Mouse (Mus musculus) layer of hippocampus, postnatal 36 days (tissue): ENCODE results near the gene Lyplal1. TPM values are rescaled to one million over a fixed set of nuclear protein-coding genes. Genes with fewer than 3 reads are reported as not detected.

Experiments used
- DNase-seq, 2 experiments: peaks; one replicate each; pipeline ENCODE4 v3.0.0; 2022
- total RNA-seq, 2 experiments: library from RNA; stranded (reverse); gene quantifications; 2 replicates each; pipeline ENCODE4 v1.2.3; 2021

Lyplal1 gene
- total RNA-seq = 10 to 100 TPM in 1 of 2 experiments, 1 to 10 TPM in 1; 8.4 to 12.9 TPM

DNA sequence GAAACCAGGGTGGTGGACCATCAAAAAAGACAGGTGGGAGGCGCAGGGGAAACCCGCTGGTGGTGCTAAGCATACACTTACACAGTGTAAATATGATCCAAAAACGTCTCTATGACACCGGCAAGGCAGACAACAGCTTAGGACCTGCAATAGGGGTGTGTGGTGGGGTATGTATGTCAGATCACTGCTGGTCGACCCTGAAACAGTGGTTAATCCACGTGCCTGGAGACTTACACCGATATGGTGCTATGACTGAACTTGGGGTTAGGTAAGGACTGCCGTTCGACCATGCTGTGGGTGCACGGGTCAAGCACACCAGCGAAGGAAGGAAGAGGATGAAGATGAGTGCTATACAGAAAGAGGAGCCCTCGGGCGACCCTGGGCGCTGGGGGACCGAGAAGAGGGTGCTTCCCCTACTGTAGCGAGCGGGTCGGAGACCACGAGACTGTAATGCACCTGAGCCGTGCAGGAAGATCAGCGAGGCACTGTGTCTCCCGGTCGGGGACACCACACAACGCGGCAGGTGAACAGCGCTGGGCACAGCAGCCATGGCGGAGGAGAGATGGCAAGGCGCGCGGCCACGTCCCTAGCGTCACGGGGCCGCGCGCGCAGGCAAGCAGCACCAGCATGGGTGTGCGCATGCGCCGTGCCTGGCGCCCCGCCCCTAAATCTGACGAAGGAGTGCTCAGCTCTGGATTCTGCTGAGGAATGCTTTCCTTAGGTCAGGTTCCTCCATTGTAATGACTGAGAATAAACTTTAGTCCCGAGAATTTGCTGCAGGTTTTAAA lies at the start of gene Lyplal1:
TSS of gene Lyplal1 (minus strand) at position 610 of the 788 bp plus-strand sequence.
- DNase-seq = peak; percentile 92 to 93

DNA sequence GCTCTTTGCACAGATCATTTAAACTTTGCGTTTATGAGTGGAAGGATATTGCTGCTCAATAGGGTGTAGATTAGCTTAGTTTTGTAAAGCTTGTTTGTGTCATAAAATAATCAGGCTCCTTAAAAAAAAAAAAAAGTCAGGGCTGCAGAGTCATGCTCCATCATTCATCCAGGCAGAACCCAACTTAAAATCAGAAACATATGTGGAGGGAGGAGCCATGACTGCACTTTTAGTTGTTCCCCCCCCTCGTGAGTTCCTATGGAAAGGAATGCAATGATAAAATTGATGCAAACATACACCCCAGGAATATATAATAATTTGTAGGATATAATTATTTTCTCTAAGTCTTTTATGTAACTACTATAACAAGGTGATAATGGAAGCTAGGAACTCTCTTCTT lies 46.5 kb upstream of the Lyplal1 start:
- no peak for DNase-seq

GRCm38 (mm10) chr1:186163206-186163605 lies 46.1 kb upstream of the Lyplal1 start:
- DNase-seq = no peak

DNA sequence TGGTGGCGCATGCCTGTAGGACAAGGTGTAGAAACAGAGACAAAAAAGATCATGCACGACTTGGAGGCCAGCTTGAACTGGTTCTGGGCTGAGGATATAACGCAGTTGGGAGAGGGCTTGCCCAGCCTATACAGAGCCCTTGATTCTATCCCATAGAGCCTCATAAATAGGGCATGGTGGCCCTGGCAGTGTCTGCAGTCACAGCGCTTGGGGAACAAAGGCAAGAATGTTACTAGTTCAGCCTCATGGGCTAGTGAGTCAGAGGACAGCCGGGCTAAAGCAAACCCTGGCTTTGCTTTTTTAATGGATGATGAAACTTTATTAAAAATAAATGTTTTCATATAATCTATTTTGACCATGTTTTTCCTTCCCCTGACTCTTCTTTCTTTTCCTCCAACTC lies 33.3 kb upstream of the Lyplal1 start:
- no peak for DNase-seq

DNA sequence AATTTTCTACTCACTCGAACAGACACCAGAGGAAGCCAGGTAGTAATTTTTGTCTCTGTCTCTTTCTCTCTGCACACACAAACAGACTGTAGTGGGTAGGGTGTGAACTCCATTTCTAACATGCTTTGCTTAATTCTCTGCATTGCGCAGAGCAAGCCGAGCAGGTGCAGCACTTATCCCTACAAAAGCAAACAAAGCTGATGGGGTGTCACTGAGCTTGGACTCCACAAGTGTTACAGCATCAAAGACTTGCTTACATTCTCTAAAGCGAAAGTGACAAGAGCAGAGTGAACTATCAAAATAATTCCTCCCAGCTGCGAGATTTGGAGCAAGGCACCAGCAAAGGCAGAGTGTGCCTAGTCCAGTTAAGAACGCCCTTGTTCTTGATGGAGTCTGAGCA lies 28.3 kb upstream of the Lyplal1 start:
- DNase-seq = no peak

- no peak for DNase-seq
Observed at GRCm38 (mm10) chr1:186140191-186140590, 23.1 kb upstream of the Lyplal1 start.

GRCm38 (mm10) chr1:186137873-186138272 lies 20.8 kb upstream of the Lyplal1 start:
- peak; percentile 27 to 31 for DNase-seq

DNA sequence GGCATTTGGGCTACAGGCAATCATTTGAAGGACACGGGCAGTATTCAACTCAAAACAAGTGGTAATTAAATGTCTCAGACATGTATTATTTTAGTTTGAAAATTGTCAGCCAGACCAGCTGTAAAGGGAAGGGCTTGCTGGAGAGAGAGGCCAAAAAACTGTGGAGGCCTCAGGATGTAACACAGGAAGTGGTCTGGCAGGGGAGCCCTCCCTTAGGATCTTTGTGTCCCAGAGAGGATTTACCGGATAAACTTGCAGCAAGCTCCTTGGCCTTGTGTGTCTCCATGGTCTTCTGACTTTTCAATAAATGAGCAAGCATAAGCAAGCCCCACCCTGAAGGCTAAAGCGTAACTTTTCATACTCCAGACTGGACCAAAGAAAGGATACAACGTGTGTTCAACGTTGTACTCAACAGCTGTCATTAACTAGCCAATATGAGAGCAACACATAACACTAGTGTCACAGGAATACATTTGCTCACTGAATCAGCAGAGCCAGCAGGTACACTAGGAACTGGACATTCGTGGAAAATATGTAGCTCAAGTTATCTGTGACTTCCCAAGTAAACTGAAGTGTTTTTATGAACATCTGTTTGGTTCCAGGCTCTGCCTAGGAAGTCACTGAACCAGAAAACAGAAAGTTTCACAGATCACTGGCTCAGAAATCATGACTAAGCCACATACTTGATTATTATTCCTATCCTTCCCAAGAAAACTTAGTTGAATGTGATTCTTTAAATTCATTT lies 19.7 kb upstream of the Lyplal1 start:
- no peak for DNase-seq

GRCm38 (mm10) chr1:186131465-186131864 lies 14.4 kb upstream of the Lyplal1 start:
- DNase-seq = no peak

DNA sequence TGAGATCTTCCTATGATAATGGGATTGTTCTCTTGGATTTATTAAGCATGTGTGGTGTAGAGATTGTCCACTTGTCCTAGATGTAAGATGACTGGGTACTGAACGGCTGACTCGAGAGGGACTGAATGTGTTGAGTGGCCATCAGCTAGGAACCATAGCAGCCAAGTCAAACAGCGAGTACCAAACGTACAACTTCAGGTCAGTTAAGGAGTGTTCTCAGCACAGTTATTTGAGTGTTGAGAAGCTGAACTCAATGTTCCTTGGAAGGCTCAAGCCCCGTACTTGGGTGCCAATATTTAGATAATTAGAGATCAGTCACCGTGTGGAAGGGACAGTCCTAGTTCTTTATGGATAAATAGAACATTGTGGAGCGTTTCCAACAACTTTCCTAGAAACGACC lies 11.8 kb upstream of the Lyplal1 start:
- DNase-seq = no peak

DNA sequence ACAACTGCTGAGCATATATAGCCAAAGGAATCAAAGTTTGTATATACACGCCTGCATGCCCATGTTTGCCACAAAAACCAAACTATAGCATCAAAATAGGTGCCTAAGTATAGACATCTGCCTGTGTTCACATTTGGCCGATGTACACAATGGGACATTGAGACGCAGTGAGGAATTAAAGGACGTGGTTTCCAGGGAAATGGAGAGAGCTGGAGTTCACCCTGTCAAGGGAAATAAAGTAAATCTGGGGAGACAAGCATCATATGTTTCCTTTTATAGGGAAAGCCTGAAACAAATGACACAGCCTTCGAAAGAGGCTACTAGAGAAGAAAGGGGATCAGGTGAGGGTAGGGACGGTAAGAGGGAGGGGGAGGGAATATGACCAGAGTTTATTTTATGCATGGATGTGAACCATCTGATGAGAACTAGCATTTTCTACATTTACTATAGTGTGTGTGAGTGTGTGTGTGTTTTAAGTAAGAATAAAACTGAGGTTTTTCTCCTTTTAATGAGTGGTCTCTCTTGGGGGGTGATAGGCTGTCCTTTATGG lies 9.3 kb upstream of the Lyplal1 start:
- no peak for DNase-seq

DNA sequence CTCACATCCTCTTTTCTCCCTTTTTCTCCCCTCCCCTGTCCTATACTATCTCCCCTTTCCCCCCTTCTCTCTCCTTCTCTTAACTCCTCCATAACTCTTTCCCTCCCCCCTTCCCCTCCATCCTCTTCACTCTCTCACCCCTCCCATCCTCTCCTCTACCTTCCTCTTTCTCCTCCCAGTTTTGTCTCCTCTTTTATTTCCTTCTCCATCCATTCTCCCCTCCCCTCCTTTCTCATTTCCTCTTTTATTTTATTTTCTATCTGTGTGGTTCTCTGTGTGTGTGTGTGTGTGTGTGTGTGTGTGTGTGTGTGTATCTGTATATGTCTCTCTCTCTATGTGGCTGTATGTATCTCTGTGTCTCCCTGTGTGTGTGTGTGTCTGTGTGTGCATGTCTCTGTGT lies 6.6 kb upstream of the Lyplal1 start:
- DNase-seq = no peak

GRCm38 (mm10) chr1:186119856-186120255 lies 2.7 kb upstream of the Lyplal1 start:
- no peak for DNase-seq

- no peak for DNase-seq
Observed at GRCm38 (mm10) chr1:186116086-186116600, 967 bp downstream of the Lyplal1 start.

- no peak for DNase-seq
Observed at GRCm38 (mm10) chr1:186102313-186102712, 14.8 kb downstream of the Lyplal1 start.

- peak in 1 of 2 experiments; percentile 5 for DNase-seq
Observed at GRCm38 (mm10) chr1:186066266-186066897, 50.7 kb downstream of the Lyplal1 start.

DNA sequence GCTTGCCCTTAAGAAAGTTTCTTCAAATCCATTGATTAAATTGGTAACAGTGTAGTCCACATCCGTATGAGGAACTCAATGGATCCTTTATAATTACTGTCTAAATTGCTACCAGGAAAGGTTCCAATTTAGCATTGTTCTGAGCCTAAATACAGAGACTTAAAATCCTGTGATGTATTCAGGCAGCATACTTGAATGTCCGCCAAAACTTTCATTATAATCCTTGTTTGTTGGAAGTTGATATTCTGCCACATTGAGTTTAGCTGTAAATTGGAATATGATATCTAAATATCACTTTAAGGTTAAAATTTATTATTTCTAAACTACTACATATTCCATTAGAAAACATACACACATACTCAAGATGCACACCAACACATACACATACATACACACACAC lies 57.1 kb downstream of the Lyplal1 start:
- no peak for DNase-seq

- no peak for DNase-seq
Observed at GRCm38 (mm10) chr1:186054227-186054626, 62.9 kb downstream of the Lyplal1 start.

DNA sequence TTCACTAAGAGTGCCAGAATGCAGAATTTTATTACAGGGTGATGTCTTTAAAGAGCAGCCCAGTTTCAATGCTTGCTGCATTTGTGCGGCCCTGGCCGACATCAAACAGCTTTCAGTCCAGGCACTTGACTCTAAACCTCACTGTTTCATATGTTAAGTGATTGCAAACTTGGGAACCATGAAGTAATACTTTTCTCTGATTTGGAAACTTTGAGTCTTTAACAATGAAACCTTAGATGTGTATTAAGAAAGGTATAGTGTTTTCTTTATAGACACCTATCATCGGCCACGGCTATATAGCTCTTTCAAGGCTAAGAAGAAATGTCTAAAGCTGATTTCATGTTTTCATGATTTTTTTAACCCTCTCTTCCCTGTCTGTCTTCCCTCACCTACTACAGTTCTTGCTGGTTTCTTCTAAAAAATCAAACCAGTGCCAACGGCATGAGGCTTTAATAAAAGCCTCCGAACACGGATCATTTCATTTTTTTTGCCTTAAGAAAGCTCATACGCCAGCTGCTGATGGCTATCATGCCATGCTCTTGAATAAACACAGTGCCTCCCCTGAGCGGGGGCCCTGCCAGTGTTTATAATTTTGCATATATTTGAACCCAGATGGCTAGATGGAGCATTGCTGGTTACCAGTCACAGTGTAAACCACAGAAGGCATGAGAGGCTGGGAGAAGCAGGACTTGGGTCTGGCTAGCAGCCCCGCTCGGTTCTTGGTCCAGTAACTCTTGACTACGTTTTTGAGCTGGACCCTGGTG lies 63.6 kb downstream of the Lyplal1 start:
- DNase-seq = no peak

DNA sequence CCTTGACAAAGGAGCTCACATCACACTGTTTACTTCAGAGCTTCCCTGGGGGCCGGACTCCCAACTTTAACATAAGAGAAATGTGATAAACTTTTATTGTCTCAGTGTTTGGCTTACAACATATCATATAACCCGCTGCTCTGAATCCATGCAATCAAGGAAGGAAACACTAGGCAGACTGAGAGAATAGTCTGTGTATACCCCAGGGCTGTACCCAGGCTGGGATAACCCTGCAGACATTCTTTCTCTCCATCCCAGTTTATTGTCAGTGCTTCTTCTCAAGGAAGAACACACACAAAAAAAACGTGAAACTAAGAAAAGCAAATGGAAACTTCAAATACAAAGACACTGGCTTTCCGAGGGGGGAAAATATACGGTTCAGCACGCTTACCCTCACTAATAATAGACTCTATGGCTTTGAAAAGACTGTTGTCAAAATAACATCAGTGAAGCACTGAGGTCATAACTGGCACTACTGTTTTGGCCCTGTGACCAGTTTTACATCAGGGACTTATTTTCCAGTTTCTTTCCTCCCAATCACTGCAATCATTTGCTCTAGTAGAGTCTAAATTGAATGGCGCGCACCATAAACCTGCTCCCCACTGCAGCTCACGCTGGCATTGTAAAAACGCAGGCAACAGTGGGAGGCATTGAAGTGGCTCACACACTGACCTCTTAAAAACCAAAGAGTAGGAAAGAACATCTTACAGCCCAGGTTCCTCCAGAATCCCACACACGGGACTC lies 73.2 kb downstream of the Lyplal1 start:
- no peak for DNase-seq

- no peak for DNase-seq
Observed at GRCm38 (mm10) chr1:186041841-186042240, 75.3 kb downstream of the Lyplal1 start.
